Mouse (Mus musculus) forebrain, embryonic 13.5 days (tissue): ENCODE measurements around the gene Mcm2. TPM values are rescaled to one million over a fixed set of nuclear protein-coding genes. Genes with fewer than 3 reads are reported as not detected.
A peak's percentile ranks its signal among the peaks of the same experiment; 100 is the strongest.

Experiments used
- ATAC-seq: fragments of 200-750 bp; cut with Nextera tagmentation; 2 replicates; pipeline ENCODE4 v1.8.0; 2017
- H3K27ac ChIP-seq: fragments of 300-500 bp; sonication (generic); 2 replicates; pipeline ENCODE4 v1.5.1; 2015; ENCODE audit warnings: inconsistent platforms, mild to moderate bottlenecking, moderate library complexity
- H3K27me3 ChIP-seq: fragments of 300-500 bp; sonication (generic); 2 replicates; pipeline ENCODE4 v1.6.1; 2015; ENCODE audit warnings: mild to moderate bottlenecking, inconsistent platforms
- H3K36me3 ChIP-seq: fragments of 300-500 bp; sonication (generic); 2 replicates; pipeline ENCODE4 v1.6.1; 2015; ENCODE audit warnings: mild to moderate bottlenecking, inconsistent platforms; ENCODE audit not compliant: poor library complexity, severe bottlenecking
- H3K4me1 ChIP-seq: fragments of 300-500 bp; sonication (generic); 2 replicates; pipeline ENCODE4 v1.6.1; 2015; ENCODE audit warnings: inconsistent platforms
- H3K4me2 ChIP-seq: fragments of 300-500 bp; sonication (generic); 2 replicates; pipeline ENCODE4 v1.6.1; 2015; ENCODE audit warnings: inconsistent platforms, mild to moderate bottlenecking, moderate library complexity
- H3K4me3 ChIP-seq: fragments of 300-500 bp; sonication (generic); 2 replicates; pipeline ENCODE4 v1.5.1; 2015; ENCODE audit warnings: mild to moderate bottlenecking, inconsistent platforms
- H3K9ac ChIP-seq: fragments of 300-500 bp; sonication (generic); 2 replicates; pipeline ENCODE4 v1.6.1; 2015; ENCODE audit warnings: mild to moderate bottlenecking, inconsistent platforms
- H3K9me3 ChIP-seq: fragments of 300-500 bp; sonication (generic); replicated peaks from 2 replicates; pipeline ENCODE4 v1.6.1; 2016; ENCODE audit warnings: inconsistent platforms
- WGBS: fragments of 180-500 bp; shearing (Covaris S2); methylation state at CpG from one replicate; pipeline ENCODE4 v1.1.7; 2015; 5-methylcytosine and 5-hydroxymethylcytosine counted together
- polyA plus RNA-seq: library from polyadenylated mRNA; unstranded; fragments of >200 nt; fragmentation: Nextera tagmentation; extraction: Ambion mirVana; gene quantifications from 2 replicates; pipeline ENCODE4 v1.2.1, GENCODE M21; 2015

The Mcm2 gene
- polyA plus RNA-seq, 1 experiment from 2014 or later = 133 TPM

- under 1% methylated on average over 58 of the region's 72 CpGs for WGBS
- Histone ChIP-seq H3K27ac (peak within 1 kb of the TSS; percentile 80), H3K4me1 (peaks cover 27% of the 10 kb centered on the region), H3K9me3 (no peaks in the 10 kb centered on the region), H3K36me3 (peaks cover 65% of the 10 kb centered on the region), H3K9ac (peak within 1 kb of the TSS; percentile 79), H3K27me3 (no peaks in the 10 kb centered on the region), H3K4me2 (peak within 1 kb of the TSS; percentile 89), H3K4me3 (peak within 1 kb of the TSS; percentile 70)
- peak; percentile 94 for ATAC-seq
Observed at GRCm38 (mm10) chr6:88841781-88842689, 56.5 kb downstream of the Mcm2 start, which contains the start of gene Abtb1. Abtb1 (minus strand) TSS chr6:88841984.

DNA sequence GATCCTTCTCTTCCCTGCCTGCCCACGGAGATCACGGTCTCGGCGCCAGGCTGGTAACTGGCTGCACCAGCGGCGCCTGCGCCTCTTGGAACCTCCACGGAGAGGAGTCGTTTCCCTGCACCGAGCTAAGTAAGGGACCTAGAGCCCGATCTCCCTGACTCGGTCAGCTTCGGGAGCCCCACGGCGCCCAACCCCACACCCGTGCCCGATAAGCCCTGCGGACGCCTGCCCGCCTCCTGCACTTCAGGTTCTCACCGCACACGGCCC, 57.1 kb downstream of the Mcm2 start:
- Histone ChIP-seq H3K9ac (peak overlapping the region; percentile 79), H3K36me3 (peaks cover 65% of the 10 kb centered on the region), H3K4me2 (peak overlapping the region; percentile 89), H3K27me3 (no peaks in the 10 kb centered on the region), H3K4me1 (peaks cover 27% of the 10 kb centered on the region), H3K9me3 (no peaks in the 10 kb centered on the region), H3K27ac (peak overlapping the region; percentile 80), H3K4me3 (peak overlapping the region; percentile 70)
- WGBS = 0% methylated on average over 22 of the region's 22 CpGs
- no peak for ATAC-seq

- H3K4me3 ChIP-seq = peak overlapping the region; percentile 70
- 53% methylated on average over 9 of the region's 9 CpGs for WGBS
- H3K9ac ChIP-seq = peak overlapping the region; percentile 79
- H3K27me3 ChIP-seq = no peaks in the 10 kb centered on the region
- peaks cover 65% of the 10 kb centered on the region for H3K36me3 ChIP-seq
- peaks cover 27% of the 10 kb centered on the region for H3K4me1 ChIP-seq
- H3K9me3 ChIP-seq = no peaks in the 10 kb centered on the region
- no peak for ATAC-seq
- peak overlapping the region; percentile 89 for H3K4me2 ChIP-seq
- H3K27ac ChIP-seq = peak overlapping the region; percentile 80
Observed at GRCm38 (mm10) chr6:88840791-88841513, 57.6 kb downstream of the Mcm2 start.

DNA sequence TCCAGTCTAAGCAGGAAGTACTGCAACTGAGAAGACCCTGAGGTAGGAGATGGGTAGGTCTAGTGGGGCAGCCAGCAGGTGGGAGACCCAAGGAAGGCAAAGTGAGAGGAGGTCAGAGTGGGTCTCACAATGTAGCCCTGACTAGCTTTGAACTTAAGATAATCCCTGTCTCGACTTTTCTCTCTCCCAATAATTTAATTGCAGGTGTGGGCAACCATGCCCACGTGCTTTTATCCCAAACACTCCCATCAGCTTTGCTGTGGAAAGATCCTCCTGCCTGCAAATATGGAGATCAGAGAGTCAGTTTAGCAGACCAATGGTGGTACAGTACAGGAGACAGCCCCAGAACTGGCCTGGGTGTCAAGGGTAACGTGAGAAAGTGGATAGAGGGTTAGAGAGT, 58.4 kb downstream of the Mcm2 start:
- no peak overlapping the region for H3K9ac ChIP-seq
- no peak for ATAC-seq
- peaks cover 27% of the 10 kb centered on the region for H3K4me1 ChIP-seq
- no peaks in the 10 kb centered on the region for H3K9me3 ChIP-seq
- no peak overlapping the region for H3K27ac ChIP-seq
- H3K4me3 ChIP-seq = no peak overlapping the region
- no peaks in the 10 kb centered on the region for H3K27me3 ChIP-seq
- H3K36me3 ChIP-seq = peaks cover 65% of the 10 kb centered on the region
- H3K4me2 ChIP-seq = peak overlapping the region; percentile 89
- WGBS = 77% methylated on average over 3 of the region's 3 CpGs

- WGBS = 82% methylated on average over 26 of the region's 26 CpGs
- Histone ChIP-seq H3K27ac (no peak overlapping the region), H3K27me3 (no peaks in the 10 kb centered on the region), H3K4me1 (peaks cover 27% of the 10 kb centered on the region), H3K4me3 (no peak overlapping the region), H3K4me2 (no peak overlapping the region), H3K36me3 (peaks cover 58% of the 10 kb centered on the region), H3K9ac (no peak overlapping the region), H3K9me3 (no peaks in the 10 kb centered on the region)
- ATAC-seq = no peak
Observed at GRCm38 (mm10) chr6:88839135-88839970, 59.2 kb downstream of the Mcm2 start.

DNA sequence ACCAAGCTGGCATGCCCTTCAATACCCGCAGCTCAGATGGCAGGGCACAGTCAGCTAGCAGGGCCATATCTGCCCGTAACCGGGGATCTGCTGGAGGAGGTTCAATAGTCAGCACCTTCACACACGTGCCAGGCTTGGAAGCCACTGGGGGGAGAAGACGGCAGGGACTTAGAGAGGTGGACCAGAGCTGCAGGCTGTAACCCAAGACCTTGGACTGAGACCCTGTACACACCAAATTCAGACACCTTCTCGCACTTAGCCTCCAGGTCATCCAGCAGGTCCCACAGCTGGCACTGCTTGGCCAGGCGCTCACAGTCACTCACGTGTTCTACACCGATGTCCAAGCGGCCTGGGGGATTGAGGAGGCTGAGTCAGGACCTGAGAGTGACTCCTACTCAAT, 60.0 kb downstream of the Mcm2 start:
- Histone ChIP-seq H3K4me3 (no peak overlapping the region), H3K27ac (no peak overlapping the region), H3K27me3 (no peaks in the 10 kb centered on the region), H3K9me3 (no peaks in the 10 kb centered on the region), H3K9ac (no peak overlapping the region), H3K36me3 (peaks cover 51% of the 10 kb centered on the region), H3K4me1 (peaks cover 29% of the 10 kb centered on the region), H3K4me2 (no peak overlapping the region)
- no peak for ATAC-seq
- WGBS = 95% methylated on average over 10 of the region's 10 CpGs

DNA sequence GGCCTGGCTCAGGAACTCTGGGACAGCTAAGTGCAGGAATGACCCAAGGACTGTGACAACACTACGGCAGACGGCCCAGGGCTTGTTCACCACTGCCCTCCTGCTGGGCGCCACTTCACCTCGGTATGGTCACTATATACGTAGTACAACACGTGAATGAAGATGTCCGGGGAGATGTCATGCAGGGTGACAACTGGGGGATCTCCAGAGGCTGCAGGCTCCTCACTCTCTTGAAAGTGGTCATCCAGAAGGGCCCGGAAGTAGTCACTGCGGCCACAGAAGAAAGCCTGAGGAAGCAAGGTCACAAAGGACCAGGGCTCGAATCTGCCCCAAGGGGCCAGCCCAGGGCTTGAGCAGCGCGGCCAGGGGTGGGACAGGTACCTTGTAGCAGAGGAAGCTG, 60.6 kb downstream of the Mcm2 start:
- Histone ChIP-seq H3K9me3 (no peaks in the 10 kb centered on the region), H3K4me1 (peaks cover 27% of the 10 kb centered on the region), H3K4me3 (no peak overlapping the region), H3K4me2 (no peak overlapping the region), H3K27ac (no peak overlapping the region), H3K36me3 (peaks cover 46% of the 10 kb centered on the region), H3K9ac (no peak overlapping the region), H3K27me3 (no peaks in the 10 kb centered on the region)
- no peak for ATAC-seq
- WGBS = 90% methylated on average over 12 of the region's 12 CpGs

- Histone ChIP-seq H3K4me3 (no peak overlapping the region), H3K36me3 (peaks cover 45% of the 10 kb centered on the region), H3K4me1 (peaks cover 21% of the 10 kb centered on the region), H3K9me3 (no peaks in the 10 kb centered on the region), H3K27me3 (no peaks in the 10 kb centered on the region), H3K9ac (no peak overlapping the region), H3K4me2 (no peak overlapping the region), H3K27ac (no peak overlapping the region)
- ATAC-seq = no peak
- WGBS = 89% methylated on average over 28 of the region's 28 CpGs
Observed at GRCm38 (mm10) chr6:88836178-88836819, 62.3 kb downstream of the Mcm2 start.

GRCm38 (mm10) chr6:88835047-88835446, 63.5 kb downstream of the Mcm2 start:
- H3K9me3 ChIP-seq = no peaks in the 10 kb centered on the region
- H3K4me1 ChIP-seq = peaks cover 11% of the 10 kb centered on the region; the same call in 1 of the 2 replicates
- H3K36me3 ChIP-seq = peaks cover 45% of the 10 kb centered on the region
- no peak overlapping the region for H3K4me3 ChIP-seq
- no peak overlapping the region for H3K9ac ChIP-seq
- H3K27me3 ChIP-seq = no peaks in the 10 kb centered on the region
- WGBS = 79% methylated on average over 5 of the region's 5 CpGs
- H3K27ac ChIP-seq = no peak overlapping the region
- ATAC-seq = no peak
- no peak overlapping the region for H3K4me2 ChIP-seq
